Mouse (Mus musculus): ENCODE data around the gene Fam234b.
A peak's percentile ranks its signal among the peaks of the same experiment; 100 is the strongest.

Gene Fam234b

GRCm38 (mm10) chr6:135223786-135224416 lies 26.1 kb downstream of the Fam234b start:
- DNase-seq (ENCODE audit: low spot score in 2 of 2), result peak in 1 of 2 experiments; percentile 72

- no peak for DNase-seq (ENCODE audit: low spot score in 2 of 2)
These were observed 30.7 kb downstream of the Fam234b start for GRCm38 (mm10) chr6:135228465-135228941.

DNA sequence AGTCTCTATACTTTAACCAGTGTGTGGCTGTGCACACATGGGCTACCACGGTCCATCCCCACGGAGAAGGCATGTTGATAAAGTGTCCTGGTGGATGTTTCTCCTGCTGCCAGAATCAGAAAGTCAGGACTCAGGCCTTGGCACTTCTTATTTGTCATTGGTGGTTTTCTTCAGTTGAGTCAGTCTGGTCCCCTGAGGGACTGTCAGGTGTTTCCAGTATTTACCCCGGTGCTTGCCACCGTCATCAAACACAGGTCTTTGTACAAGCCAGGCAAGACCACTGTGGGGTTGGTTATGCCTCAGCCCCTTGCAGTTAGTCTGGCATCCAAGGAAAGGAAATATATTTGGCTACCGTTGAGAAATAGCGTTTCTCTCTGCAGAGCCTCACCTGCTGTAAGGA lies 32.8 kb downstream of the Fam234b start:
- no peak for DNase-seq (ENCODE audit: low spot score in 2 of 2)

- peak; percentile 54 to 80 for DNase-seq (ENCODE audit: low spot score in 2 of 2)
These were observed 34.8 kb downstream of the Fam234b start for GRCm38 (mm10) chr6:135232443-135233182.

- no peak for DNase-seq (ENCODE audit: low spot score in 2 of 2)
These were observed 38.0 kb downstream of the Fam234b start for GRCm38 (mm10) chr6:135235742-135236141.

- no peak for DNase-seq (ENCODE audit: low spot score in 2 of 2)
These were observed 38.8 kb downstream of the Fam234b start for GRCm38 (mm10) chr6:135236576-135236975.

DNA sequence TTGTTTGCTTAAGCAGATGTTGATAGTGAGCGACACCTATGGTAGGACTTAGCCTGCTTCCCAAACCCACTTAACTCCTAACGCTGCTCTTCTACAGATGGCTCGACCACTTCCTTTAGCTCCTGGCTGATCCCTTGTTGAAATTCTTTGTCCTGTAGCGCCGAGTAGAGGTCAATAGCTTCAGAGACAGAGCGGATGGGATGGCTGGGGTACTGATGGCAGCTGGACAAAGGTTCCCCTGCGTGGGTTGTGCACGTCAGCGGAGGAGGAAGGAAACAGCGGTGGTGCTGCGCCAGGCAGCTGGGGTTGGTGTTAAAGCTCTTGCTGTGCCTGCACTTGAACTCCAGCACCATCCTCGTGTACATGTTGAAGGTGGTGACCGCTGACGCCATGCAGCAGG lies 39.5 kb downstream of the Fam234b start:
- DNase-seq (ENCODE audit: low spot score in 2 of 2), result no peak

GRCm38 (mm10) chr6:135238211-135238610 lies 40.4 kb downstream of the Fam234b start:
- DNase-seq (ENCODE audit: low spot score in 2 of 2), result no peak

- no peak for DNase-seq (ENCODE audit: low spot score in 2 of 2)
These were observed 42.6 kb downstream of the Fam234b start for GRCm38 (mm10) chr6:135240361-135240760.

- DNase-seq (ENCODE audit: low spot score in 2 of 2), result no peak
These were observed 47.8 kb downstream of the Fam234b start for GRCm38 (mm10) chr6:135245586-135245985.

- no peak for DNase-seq (ENCODE audit: low spot score in 2 of 2)
These were observed 50.1 kb downstream of the Fam234b start for GRCm38 (mm10) chr6:135247861-135248260.

DNA sequence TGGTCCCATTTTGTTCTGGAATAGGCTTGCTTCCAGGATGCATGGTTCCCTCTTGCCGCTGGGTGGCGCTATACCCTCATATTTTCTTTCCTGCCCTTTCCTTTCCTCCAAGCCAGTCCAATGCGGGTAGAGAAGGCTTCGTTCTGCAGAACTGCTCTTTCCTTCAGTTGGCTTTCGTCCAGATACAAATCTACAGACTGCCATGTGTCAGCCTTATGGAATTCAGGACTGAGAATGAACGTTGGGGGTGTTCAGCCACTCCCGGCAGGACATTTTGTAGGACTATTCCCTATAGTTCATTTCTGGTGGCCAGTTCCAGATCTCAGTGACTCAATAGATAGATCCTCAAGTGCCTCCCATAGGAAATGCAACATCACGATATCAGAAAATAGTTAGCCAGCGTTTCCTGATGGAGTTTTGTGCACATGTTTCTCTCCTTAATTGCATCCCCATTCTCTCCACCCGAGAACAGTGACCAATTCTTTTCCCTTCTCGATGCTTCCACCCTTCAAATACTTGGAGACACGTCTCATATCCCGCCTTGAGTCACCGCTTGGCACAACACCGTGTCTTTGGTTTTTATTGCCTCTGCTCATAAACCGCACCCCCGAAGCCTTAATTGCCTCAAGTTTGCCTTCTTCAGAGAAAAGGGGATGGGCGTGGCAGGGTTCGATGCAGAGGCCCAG lies 52.2 kb downstream of the Fam234b start:
- DNase-seq (ENCODE audit: low spot score in 2 of 2), result peak; percentile 78 to 80

DNA sequence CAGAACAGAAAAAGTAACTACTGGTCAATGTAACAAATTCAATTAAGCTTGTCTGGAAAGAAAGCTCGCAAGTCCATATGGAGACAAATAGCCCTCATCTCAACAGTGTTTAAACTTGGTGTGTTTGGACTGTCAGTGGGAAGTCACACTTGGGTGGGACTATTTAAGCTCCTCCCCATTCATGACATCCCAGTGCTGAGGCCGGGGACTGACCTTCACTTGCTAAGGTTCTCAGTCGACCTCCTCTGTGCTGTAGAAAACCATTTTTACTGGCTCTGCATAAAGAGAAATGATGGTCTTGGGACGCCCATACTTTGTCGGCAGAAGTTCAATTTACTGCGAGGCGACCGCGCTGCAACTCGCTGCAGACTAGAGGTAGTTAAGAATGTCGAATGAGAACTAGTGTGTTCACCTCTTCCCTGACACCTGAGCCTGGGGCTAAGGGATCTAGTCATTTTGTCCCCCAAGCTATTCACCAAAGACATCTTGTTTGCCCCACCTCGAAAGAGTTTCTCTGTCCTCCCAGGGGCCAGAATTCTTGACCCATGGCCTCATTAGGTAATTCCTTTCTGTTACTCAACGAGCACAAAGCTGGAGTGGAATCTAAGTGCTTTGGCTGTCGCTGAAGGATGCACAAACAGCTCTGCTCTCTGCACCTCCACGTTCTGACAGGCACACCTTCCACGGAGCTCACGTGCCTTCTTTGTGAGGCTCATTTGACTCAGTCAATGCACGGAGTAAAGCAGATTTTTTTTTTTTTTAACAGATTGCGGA lies 53.3 kb downstream of the Fam234b start:
- DNase-seq (ENCODE audit: low spot score in 2 of 2), result no peak

- no peak for DNase-seq (ENCODE audit: low spot score in 2 of 2)
These were observed 54.3 kb downstream of the Fam234b start for GRCm38 (mm10) chr6:135251849-135252727.

DNA sequence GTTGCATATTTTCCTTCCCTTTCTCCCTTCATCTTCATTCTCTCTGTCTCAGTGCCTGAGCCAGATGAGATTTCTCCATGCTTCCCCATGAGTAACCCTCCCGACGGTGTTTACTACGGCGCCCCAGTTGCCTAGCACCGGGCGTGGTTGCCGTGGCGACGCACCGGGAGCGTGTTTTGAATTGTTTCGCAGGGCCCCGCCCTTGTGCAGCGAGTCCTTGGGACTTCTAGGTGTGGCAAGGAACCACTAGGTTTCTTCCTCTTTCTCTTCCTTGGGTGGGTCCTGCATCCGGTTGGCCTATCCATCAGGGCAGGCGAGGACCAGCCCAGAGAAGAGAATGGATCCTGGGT lies 54.9 kb downstream of the Fam234b start:
- DNase-seq (ENCODE audit: low spot score in 2 of 2), result peak; percentile 91

DNA sequence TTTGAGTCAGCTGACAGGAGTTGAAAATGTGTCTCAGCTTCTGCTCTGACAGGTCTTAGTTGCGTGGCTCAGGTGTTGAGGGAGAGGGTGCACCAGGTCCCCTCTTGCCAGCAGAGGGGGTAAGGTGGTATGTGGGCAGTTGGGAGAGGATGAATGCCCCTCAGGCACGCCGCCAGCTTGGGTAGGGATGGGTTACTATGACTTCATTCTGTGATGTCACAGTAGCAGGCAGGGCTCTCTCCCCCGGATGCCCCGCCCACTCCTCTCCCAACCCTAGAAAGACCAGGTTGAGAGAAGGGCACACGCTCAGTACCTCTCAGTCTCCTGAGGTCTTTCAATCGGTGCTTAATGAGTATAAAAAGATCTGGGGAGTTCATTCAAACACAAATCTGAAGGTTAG lies 56.4 kb downstream of the Fam234b start, which contains the start of gene Gsg1:
Gene Gsg1, minus strand, starts transcription at position 199 of the 400 bp plus-strand sequence.
- DNase-seq (ENCODE audit: low spot score in 2 of 2), result no peak

DNA sequence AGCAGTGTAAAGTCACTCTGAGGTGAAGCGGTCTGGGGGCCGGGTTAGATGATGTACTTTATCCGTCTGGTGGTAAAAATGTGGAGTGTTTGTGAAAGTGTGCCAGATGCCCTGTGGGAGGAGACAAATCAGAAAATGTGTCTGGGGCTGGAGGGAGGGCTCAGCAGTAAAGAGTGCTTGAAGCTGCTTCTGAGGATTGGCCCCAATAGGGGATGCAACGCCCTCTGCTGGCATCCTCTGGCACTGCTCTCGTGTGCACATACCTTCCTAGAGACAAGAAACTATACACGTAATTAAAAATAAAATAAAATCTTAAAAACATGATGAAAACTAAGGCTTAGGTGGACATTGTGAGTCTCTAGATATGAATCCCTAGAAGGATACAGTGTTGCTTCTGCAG lies 62.7 kb downstream of the Fam234b start:
- DNase-seq (ENCODE audit: low spot score in 2 of 2), result no peak

- DNase-seq (ENCODE audit: low spot score in 2 of 2), result no peak
These were observed 63.3 kb downstream of the Fam234b start for GRCm38 (mm10) chr6:135261124-135261523.

- no peak for DNase-seq (ENCODE audit: low spot score in 2 of 2)
These were observed 64.8 kb downstream of the Fam234b start for GRCm38 (mm10) chr6:135262565-135262964.

GRCm38 (mm10) chr6:135264136-135264535 lies 66.4 kb downstream of the Fam234b start:
- no peak for DNase-seq (ENCODE audit: low spot score in 2 of 2)

DNA sequence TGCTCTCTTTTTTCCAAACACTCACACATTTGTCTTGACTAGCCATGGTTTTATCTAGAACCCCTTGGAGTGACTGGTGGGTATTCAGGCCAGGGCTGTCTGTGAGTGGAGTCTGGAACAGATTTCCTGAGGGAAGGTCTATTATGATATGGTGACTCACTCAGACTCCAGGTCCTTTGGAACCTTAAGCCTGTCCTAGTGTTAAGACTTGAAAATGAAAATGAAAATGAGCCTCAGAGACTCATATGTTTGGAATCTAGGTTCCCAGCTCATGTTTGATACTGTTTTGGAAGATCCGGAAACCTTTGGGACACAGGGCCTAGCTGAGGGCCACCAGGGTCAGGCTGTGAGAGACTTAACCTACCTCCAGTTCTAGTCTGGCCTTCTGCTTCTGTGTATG lies 68.3 kb downstream of the Fam234b start:
- DNase-seq (ENCODE audit: low spot score in 2 of 2), result no peak

All from right cerebral cortex, postnatal 10 days (tissue).